Mouse (Mus musculus) fibroblast of lung, adult 2 months (primary cell): ENCODE results near the gene Nphs2.

Experiments
- DNase-seq: peaks from one replicate; pipeline ENCODE4 v3.0.0-alpha.2; 2011; ENCODE audit warnings: low read depth

The Nphs2 gene

GRCm38 (mm10) chr1:156365740-156366139 lies 55.2 kb downstream of the Nphs2 start, which contains the start of gene Gm2000:
Gene Gm2000 (plus strand): TSS chr1:156366040.
- DNase-seq, result no peak
